Mouse (Mus musculus) layer of hippocampus, postnatal 14 days (tissue): ENCODE results near the gene Actl11. TPM values are rescaled to one million over a fixed set of nuclear protein-coding genes. Genes with fewer than 3 reads are reported as not detected.
A peak's percentile ranks its signal among the peaks of the same experiment; 100 is the strongest.

Source experiments
- DNase-seq, 2 experiments: peaks; one replicate each; pipeline ENCODE4 v3.0.0; 2021 to 2022; ENCODE audit warnings: low spot score in 2 of 2, mixed read lengths in 1 of 2
- total RNA-seq, 2 experiments: library from RNA; stranded (reverse); gene quantifications; 2 replicates each; pipeline ENCODE4 v1.2.3; 2021

The Actl11 gene
- total RNA-seq, 2 experiments from 2014 or later, result not detected

- no peak for DNase-seq
Measured at GRCm38 (mm10) chr9:107919441-107919840, 8.8 kb upstream of the Actl11 start.

GRCm38 (mm10) chr9:107923021-107923420, 5.2 kb upstream of the Actl11 start:
- DNase-seq, result no peak

- DNase-seq, result no peak
Measured at GRCm38 (mm10) chr9:107923956-107924355, 4.3 kb upstream of the Actl11 start.

GRCm38 (mm10) chr9:107925251-107925650, 3.0 kb upstream of the Actl11 start:
- DNase-seq, result no peak

DNA sequence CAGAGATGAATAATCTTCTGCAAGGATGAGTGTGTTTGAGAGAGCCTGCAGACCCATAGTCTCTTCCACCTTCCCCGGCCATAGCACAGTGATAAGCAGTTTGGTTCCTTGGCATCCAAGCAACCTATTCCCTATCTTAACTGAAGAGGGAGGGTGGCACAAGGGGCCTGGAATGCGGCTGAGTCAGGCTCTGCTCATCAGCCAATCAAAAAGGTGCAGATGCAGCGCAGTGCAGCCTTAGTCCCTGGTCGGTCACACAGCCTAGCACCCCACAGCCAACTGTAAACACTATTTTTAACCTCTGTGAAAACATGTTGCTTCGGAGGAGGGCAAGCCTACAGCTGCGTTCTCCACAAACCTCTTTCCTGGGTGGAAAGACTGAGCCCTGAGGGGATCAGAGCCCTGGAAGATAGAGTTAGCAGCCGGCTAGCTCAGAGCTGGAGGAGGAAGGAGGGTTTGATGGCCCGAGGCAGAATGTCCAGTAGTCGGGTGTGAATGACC, 1.3 kb upstream of the Actl11 start:
- DNase-seq, result no peak

GRCm38 (mm10) chr9:107927749-107928148, 520 bp upstream of the Actl11 start:
- peak in 1 of 2 experiments; percentile 69 for DNase-seq

DNA sequence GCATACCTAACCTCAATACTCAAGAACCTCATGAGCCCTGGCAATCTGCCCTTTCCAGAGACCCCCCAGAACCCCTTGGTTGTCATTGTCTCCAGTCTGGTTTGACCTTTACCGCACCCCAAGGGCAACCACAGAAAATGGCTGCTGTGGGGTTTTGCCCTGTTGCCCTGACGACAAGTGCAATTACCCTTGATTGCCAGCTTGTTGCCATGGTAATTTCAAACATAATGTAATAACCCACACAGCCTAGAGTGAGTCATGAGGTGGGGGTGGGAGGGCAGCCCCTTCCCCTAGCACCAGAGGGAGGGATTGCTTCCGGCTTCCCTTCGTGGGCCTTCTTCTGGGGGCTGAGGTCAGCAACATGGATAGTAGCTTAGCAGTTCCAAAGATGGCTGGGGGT, 4.0 kb downstream of the Actl11 start:
- no peak for DNase-seq

GRCm38 (mm10) chr9:107934146-107934545, 5.9 kb downstream of the Actl11 start:
- peak in 1 of 2 experiments; percentile 40 for DNase-seq

GRCm38 (mm10) chr9:107935374-107935773, 7.1 kb downstream of the Actl11 start, which contains the start of gene Camkv:
Gene Camkv (plus strand): TSS chr9:107935674.
- no peak for DNase-seq

GRCm38 (mm10) chr9:107935790-107936214, 7.5 kb downstream of the Actl11 start:
- DNase-seq, result peak; percentile 51 to 63

- DNase-seq, result peak; percentile 53 to 67
Measured at GRCm38 (mm10) chr9:107936215-107936822, 8.1 kb downstream of the Actl11 start.

- DNase-seq, result no peak
Measured at GRCm38 (mm10) chr9:107936831-107937230, 8.6 kb downstream of the Actl11 start.

DNA sequence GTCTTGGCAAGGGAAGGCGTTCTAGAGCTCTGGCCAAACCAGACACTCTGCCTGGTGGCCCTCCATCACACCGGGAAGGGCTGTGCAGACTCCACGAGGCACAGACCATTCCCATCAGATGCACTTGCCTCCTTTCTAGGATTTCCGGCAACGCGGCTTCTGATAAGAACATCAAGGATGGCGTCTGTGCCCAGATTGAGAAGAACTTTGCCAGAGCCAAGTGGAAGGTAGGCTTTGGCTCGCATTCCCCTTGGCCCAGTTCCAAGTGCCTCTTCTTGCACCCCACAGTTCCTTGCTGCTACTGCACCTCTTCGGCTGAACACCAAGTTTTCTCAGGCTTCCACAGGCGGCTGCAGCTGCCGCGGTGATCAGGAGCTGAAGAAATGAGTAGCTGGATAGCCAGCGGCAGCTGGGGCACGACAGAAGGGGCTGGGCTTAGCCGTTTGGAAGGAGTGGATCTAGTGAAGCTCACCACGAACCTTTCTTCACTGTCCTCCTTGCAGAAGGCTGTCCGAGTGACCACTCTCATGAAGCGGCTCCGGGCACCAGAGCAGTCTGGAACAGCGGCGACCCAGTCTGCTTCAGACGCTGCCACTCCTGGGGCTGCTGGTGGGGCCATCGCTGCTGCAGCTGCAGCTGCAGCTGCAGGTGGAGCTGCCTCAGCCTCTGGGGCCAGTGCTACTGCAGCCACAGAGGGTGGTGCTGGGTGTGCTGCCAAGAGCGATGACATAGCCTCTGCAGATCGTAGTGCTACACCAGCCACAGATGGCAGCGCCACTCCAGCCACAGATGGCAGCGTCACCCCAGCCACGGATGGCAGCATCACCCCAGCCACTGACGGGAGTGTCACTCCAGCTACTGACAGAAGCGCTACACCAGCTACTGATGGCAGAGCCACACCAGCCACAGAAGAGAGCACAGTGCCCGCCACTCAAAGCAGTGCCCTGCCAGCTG, 19.2 kb downstream of the Actl11 start:
- no peak for DNase-seq

DNA sequence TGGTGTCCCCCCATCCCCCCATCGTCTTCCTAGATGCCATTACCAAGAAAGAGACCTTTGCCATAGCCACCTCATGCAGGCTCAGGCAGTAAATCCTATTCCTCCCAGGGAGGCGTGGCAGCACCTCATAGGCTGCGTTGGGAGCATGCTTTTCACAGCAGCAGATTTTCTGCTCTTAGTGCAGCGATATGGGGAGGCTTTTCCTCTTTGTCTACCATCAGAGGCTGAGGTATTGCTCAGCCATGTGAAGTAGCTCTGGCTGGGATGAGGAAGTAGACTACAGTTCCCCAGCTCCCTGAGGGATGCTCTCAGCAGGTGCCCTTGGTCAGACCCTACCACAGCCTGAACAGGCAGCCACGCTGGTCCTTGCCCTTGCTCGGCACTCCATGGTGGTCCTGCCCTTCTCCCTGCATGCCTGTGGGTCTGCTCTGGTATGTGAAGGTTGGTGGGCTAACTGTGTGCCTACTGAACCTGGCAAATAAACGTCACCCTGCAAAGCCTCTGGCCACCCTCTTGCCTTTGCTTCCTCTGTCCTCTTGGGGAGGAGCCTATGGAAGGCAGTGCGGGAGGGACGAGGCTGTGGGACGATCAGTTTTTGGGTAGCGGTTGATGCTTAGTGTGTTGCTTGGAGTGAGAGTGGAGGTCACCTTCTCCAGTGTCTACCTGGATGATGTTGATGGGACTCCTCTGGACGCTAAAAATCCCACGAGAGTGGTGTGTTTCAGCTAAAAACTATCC, 21.1 kb downstream of the Actl11 start:
- no peak for DNase-seq

DNA sequence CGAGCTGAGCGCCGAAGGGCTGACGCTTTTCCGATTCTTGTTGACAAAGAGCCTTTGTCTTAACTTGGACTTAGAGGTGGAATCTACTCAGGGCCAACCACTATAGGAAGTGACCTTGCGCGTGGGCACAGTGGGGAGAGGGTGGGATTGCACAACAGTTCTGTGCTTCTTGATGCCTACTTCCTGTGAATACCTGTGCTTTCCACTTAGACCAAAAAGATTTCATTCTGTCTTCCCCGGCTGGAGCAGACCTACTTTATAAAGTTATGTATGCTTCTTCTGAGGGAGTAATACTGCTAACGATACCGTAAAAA, 21.6 kb downstream of the Actl11 start, which contains the start of gene Traip:
TSS of gene Traip (plus strand) at position 215 of the 314 bp plus-strand sequence.
- no peak for DNase-seq

DNA sequence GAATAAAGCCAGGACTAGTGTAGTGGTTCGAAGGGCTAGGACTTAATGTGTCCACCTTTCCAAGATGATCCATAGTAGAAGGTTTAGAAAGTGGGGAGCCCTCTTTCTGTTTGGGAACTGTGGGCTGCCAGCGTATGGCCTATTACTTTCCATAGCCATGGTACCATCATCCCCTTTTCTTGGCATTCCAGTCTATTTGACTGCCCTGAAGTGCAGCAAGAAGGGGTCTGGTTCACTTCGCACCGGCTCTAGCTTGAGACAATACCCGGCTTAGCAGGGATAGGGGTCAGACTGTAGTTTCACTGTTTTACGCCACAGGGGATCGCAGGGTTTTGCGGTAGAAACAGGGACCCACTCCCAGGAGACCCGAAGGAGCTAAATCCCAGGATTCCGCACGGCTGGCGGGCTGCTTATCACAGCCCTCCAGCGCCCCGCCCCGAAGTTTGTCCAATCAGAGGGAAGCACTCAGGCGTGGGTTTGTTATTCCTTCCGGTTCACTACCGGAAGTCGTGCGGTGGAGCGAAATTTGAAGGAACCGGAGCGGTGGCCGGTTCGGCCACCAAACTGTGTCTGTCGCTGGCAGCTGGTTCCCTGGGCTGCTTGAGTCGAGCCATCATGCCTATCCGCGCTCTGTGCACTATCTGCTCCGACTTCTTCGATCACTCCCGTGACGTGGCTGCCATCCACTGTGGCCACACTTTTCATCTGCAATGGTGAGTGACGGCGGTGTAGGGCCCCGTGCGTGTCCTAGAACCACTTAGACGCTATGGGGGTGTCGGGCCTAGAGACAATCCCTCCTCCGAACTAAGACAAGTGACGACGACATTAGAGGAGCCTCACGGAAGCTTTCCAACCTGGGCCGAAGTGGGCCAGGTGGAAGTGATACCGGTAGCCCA, 22.4 kb downstream of the Actl11 start:
- peak; percentile 86 to 94 for DNase-seq

DNA sequence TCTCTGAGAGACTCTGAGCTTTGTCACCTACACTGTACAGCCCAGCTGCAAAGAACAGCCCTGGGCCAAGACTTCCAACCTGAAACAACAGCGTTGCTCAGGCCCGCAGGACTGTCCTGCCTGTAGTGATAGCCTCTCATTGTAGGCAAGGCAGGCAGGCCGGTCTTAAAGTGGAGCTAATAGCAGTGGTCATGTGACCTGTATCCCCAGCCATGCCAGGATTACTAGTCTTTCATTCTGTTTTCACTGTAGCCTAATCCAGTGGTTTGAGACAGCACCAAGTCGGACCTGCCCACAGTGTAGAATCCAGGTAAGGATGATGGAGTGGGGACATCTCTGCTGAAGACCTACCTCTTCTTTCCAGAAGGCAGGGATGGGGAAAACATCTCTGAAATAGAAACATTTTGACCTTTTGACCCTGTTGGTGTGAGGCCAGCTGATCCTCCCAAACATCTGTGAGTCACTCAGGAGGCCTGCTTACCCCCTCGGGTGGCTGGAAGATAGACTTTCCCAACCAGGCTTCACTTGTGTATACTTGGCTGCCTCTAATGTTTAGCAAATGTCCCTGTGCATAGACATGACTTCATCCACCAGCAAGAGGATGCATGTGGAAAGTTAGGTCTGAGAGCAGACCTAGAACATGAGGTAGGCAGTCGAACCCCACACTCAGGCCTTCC, 27.5 kb downstream of the Actl11 start:
- no peak for DNase-seq

DNA sequence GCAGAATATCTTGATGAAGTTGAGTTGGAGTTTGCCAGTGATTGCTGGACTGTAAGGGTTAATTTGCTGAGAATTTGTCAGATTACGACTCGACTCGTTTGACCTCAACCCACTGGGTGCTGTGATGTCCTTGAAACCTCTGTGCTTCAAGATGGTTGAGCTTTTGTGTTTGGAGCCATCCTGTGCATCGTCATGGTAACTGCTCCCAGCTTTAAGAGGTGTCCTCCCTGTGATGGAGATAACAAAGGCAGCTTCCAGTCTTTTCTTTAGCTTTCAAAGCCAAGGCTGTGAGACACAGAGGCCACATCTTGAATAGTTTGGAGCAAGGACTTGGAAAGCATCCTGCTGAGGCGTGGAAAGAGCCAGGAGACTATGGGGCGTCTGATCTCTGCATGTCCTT, 28.9 kb downstream of the Actl11 start:
- DNase-seq, result no peak

DNA sequence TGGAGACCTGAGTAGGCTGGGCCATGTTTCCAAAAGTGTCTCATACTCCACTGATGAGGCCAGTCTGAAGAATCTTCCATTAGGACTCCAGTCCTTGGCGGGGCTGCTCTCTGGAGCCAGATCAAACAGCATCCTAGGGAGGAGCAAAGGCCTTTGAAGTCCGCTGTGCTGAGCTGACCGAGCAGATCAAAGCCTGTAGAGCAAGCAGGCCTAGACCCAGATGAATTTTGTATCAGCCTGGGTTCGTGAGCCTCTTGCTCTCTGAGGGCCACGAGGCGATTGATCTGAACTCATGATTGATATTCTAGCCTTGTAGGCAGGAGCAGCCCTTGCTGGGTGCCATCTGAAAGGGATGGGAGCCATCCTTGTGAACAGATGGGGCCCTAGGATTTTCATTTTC, 31.6 kb downstream of the Actl11 start:
- no peak for DNase-seq

- DNase-seq, result no peak
Measured at GRCm38 (mm10) chr9:107960928-107961327, 32.7 kb downstream of the Actl11 start.
